Mouse (Mus musculus) neural tube, embryonic 14.5 days (tissue): ENCODE results near the gene Gm2030. TPM values are rescaled to one million over a fixed set of nuclear protein-coding genes. Genes with fewer than 3 reads are reported as not detected.
"Not testable (repeated sequence)": the region's sequence is repeated elsewhere in the genome, so short reads cannot be mapped to it uniquely, and the experiment has no call there.

Experiments
- ATAC-seq: fragments of 200-750 bp; cut with Nextera tagmentation; 2 replicates; pipeline ENCODE4 v1.8.0; 2017; ENCODE audit warnings: low read depth, mild to moderate bottlenecking, moderate TSS enrichment, moderate library complexity
- H3K27ac ChIP-seq: fragments of 300-500 bp; sonication (generic); 2 replicates; pipeline ENCODE4 v1.5.1; 2014; ENCODE audit warnings: low read depth, mild to moderate bottlenecking, control low read depth, low read length, moderate library complexity, mixed read lengths
- H3K27me3 ChIP-seq: fragments of 300-500 bp; sonication (generic); 2 replicates; pipeline ENCODE4 v1.6.1; 2014; ENCODE audit warnings: low read length; ENCODE audit not compliant: control insufficient read depth, insufficient read depth
- H3K36me3 ChIP-seq: fragments of 300-500 bp; sonication (generic); 2 replicates; pipeline ENCODE4 v1.6.1; 2014; ENCODE audit warnings: low read length, mixed read lengths; ENCODE audit not compliant: control insufficient read depth, insufficient read depth
- H3K4me1 ChIP-seq: fragments of 300-500 bp; sonication (generic); 2 replicates; pipeline ENCODE4 v1.6.1; 2014; ENCODE audit warnings: low read length; ENCODE audit not compliant: control insufficient read depth, insufficient read depth
- H3K4me2 ChIP-seq: fragments of 300-500 bp; sonication (generic); 2 replicates; pipeline ENCODE4 v1.6.1; 2014; ENCODE audit warnings: mild to moderate bottlenecking, low read depth, low read length, control low read depth
- H3K4me3 ChIP-seq: fragments of 300-500 bp; sonication (generic); 2 replicates; pipeline ENCODE4 v1.5.1; 2014; ENCODE audit warnings: low read depth, low read length, control low read depth, mixed read lengths
- H3K9ac ChIP-seq: fragments of 300-500 bp; sonication (generic); replicated peaks from 2 replicates; pipeline ENCODE4 v1.6.1; 2014; ENCODE audit warnings: low read depth, mild to moderate bottlenecking, control low read depth, low read length, mixed read lengths
- H3K9me3 ChIP-seq: fragments of 300-500 bp; sonication (generic); 2 replicates; pipeline ENCODE4 v1.6.1; 2016; ENCODE audit warnings: low read length; ENCODE audit not compliant: control insufficient read depth
- WGBS: fragments of 180-500 bp; shearing (Covaris S2); extraction: QIAGEN DNeasy Blood & Tissue Kit; methylation state at CpG from one replicate; pipeline ENCODE4 v1.1.7; 2014; 5-methylcytosine and 5-hydroxymethylcytosine counted together
- polyA plus RNA-seq: library from polyadenylated mRNA; unstranded; fragments of >200 nt; fragmentation: Nextera tagmentation; extraction: Ambion mirVana; gene quantifications from 2 replicates; pipeline ENCODE4 v1.2.1, GENCODE M21; 2014

Gene Gm2030
- polyA plus RNA-seq = not detected in 2 replicates

- H3K27me3 ChIP-seq, H3K4me3 ChIP-seq, H3K4me2 ChIP-seq, H3K4me1 ChIP-seq, H3K9ac ChIP-seq, ATAC-seq, H3K36me3 ChIP-seq, H3K9me3 ChIP-seq, H3K27ac ChIP-seq: not testable (repeated sequence)
- WGBS = 75% methylated on average over 3 of the region's 4 CpGs
Observed at GRCm38 (mm10) chrX:26309944-26310343, at the start of gene Gm2030. Gm2030 (minus strand) TSS chrX:26310044.

Other genes with a start within 250 kb of the Gm2030 start
- not detected in 2 replicates for gene Gm2012, start 78.7 kb downstream of the Gm2030 start, polyA plus RNA-seq
- gene Slx, start 235.5 kb upstream of the Gm2030 start, polyA plus RNA-seq = not detected in 2 replicates